Mouse (Mus musculus): Measurements from ENCODE around the gene Nup210. TPM values are rescaled to one million over a fixed set of nuclear protein-coding genes. Genes with fewer than 3 reads are reported as not detected.
"Not testable (repeated sequence)": the region's sequence is repeated elsewhere in the genome, so short reads cannot be mapped to it uniquely, and the experiment has no call there.

The Nup210 gene
- polyA plus RNA-seq, 1 experiment = not detected

- Histone ChIP-seq H3ac (ENCODE audit: control insufficient read depth, insufficient read length, low read depth) (no peak overlapping the region), H3K79me2 (ENCODE audit: control insufficient read depth, insufficient read depth) (no peaks in the 10 kb centered on the region), H3K4me3 (ENCODE audit: insufficient read depth, poor library complexity, severe bottlenecking) (no peak overlapping the region)
Observed at GRCm38 (mm10) chr6:91109489-91109888, 7.1 kb downstream of the Nup210 start.

GRCm38 (mm10) chr6:91108917-91109450, 7.6 kb downstream of the Nup210 start:
- Histone ChIP-seq H3K27me3 (ENCODE audit: control insufficient read depth, insufficient read depth, insufficient read length) (peaks cover 21% of the 10 kb centered on the region), H3K4me3 (ENCODE audit: insufficient read depth, poor library complexity, severe bottlenecking) (no peak overlapping the region), H3K36me3 (ENCODE audit: control insufficient read depth, insufficient read depth) (no peaks in the 10 kb centered on the region), H3K79me3 (ENCODE audit: low read depth) (no peaks in the 10 kb centered on the region), H3K79me2 (ENCODE audit: control insufficient read depth, insufficient read depth) (no peaks in the 10 kb centered on the region), H3ac (ENCODE audit: control insufficient read depth, insufficient read length, low read depth) (no peak overlapping the region)
- TF ChIP-seq FOSL1 (IDR thresholded peaks at IDR 0.05; ENCODE audit: insufficient read depth, low read length, poor library complexity, severe bottlenecking) (no peak), MYOD1 (IDR thresholded peaks at IDR 0.05; ENCODE audit: control insufficient read depth, insufficient read length, low read depth) (no peak), CEBPB (IDR thresholded peaks at IDR 0.05; ENCODE audit: low read depth) (no peak), MAX (IDR thresholded peaks at IDR 0.05) (no peak), MYOG (IDR thresholded peaks at IDR 0.05; ENCODE audit: control insufficient read depth, extremely low read depth, insufficient read length) (no peak), CTCF (IDR thresholded peaks at IDR 0.05; ENCODE audit: control insufficient read depth, insufficient read depth, insufficient read length) (no peak), USF1 (IDR thresholded peaks at IDR 0.05; ENCODE audit: low read depth) (no peak)

More at GRCm38 (mm10) chr6:91109489-91109888, 7.1 kb downstream of the Nup210 start:
- TF ChIP-seq MYOG (IDR thresholded peaks at IDR 0.05; ENCODE audit: control insufficient read depth, extremely low read depth, insufficient read length) (no peak), MYOD1 (IDR thresholded peaks at IDR 0.05; ENCODE audit: control insufficient read depth, insufficient read length, low read depth) (no peak), FOSL1 (IDR thresholded peaks at IDR 0.05; ENCODE audit: insufficient read depth, low read length, poor library complexity, severe bottlenecking) (no peak), CEBPB (IDR thresholded peaks at IDR 0.05; ENCODE audit: low read depth) (no peak), CTCF (IDR thresholded peaks at IDR 0.05; ENCODE audit: control insufficient read depth, insufficient read depth, insufficient read length) (no peak), USF1 (IDR thresholded peaks at IDR 0.05; ENCODE audit: low read depth) (no peak), MAX (IDR thresholded peaks at IDR 0.05) (no peak)
- no peaks in the 10 kb centered on the region for H3K79me3 ChIP-seq (ENCODE audit: low read depth)
- no peaks in the 10 kb centered on the region for H3K36me3 ChIP-seq (ENCODE audit: control insufficient read depth, insufficient read depth)
- H3K27me3 ChIP-seq (ENCODE audit: control insufficient read depth, insufficient read depth, insufficient read length) = peaks cover 24% of the 10 kb centered on the region

- no peaks in the 10 kb centered on the region for H3K36me3 ChIP-seq (ENCODE audit: control insufficient read depth, insufficient read depth)
- no peak overlapping the region for H3ac ChIP-seq (ENCODE audit: control insufficient read depth, insufficient read length, low read depth)
- TF ChIP-seq USF1 (IDR thresholded peaks at IDR 0.05; ENCODE audit: low read depth) (no peak), CEBPB (IDR thresholded peaks at IDR 0.05; ENCODE audit: low read depth) (no peak), MYOG (IDR thresholded peaks at IDR 0.05; ENCODE audit: control insufficient read depth, extremely low read depth, insufficient read length) (no peak), FOSL1 (IDR thresholded peaks at IDR 0.05; ENCODE audit: insufficient read depth, low read length, poor library complexity, severe bottlenecking) (no peak), MAX (IDR thresholded peaks at IDR 0.05) (no peak), CTCF (IDR thresholded peaks at IDR 0.05; ENCODE audit: control insufficient read depth, insufficient read depth, insufficient read length) (no peak), MYOD1 (IDR thresholded peaks at IDR 0.05; ENCODE audit: control insufficient read depth, insufficient read length, low read depth) (no peak)
- H3K79me3 ChIP-seq (ENCODE audit: low read depth) = no peaks in the 10 kb centered on the region
- no peak overlapping the region for H3K4me3 ChIP-seq (ENCODE audit: insufficient read depth, poor library complexity, severe bottlenecking)
- H3K79me2 ChIP-seq (ENCODE audit: control insufficient read depth, insufficient read depth) = no peaks in the 10 kb centered on the region
- H3K27me3 ChIP-seq (ENCODE audit: control insufficient read depth, insufficient read depth, insufficient read length) = peaks cover 21% of the 10 kb centered on the region
Observed at GRCm38 (mm10) chr6:91108301-91108916, 8.2 kb downstream of the Nup210 start.

DNA sequence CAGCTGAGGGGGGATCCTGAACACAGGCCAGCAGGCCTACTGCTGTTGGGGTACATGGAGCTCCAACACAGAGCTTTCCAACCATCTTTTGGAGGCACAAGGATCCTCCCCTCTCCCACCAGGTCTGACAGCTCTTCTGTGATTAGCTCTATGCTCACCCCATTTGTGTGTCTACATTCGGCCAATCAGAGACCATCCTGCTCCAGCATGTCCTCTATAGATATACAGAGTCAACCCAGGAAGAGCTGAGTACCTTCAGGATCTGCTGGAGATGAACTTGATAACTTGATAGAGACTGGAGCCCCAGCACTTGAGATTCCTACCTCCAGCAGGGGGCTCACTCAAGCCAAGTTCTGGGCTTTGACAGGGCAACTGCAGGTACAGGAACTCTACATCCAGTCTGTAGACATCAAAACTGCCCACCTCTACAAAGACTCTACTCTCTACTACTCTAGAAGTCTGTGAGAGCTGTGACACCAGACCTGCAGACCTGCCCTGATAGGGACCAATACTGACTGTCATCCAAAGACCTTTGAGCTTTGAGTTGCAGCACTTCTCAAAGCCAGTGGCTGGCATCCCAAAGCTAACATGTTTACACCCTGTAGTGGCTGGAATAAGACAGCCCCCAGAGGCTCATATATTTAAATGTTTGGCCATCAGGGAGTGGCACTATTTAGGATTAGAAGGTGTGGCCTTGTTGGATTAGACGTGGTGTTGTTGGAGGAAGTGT, 11.1 kb downstream of the Nup210 start:
- Histone ChIP-seq H3K79me2 (ENCODE audit: control insufficient read depth, insufficient read depth) (no peaks in the 10 kb centered on the region), H3K27me3 (ENCODE audit: control insufficient read depth, insufficient read depth, insufficient read length) (peaks cover 12% of the 10 kb centered on the region), H3K36me3 (ENCODE audit: control insufficient read depth, insufficient read depth) (no peaks in the 10 kb centered on the region), H3K4me3 (ENCODE audit: insufficient read depth, poor library complexity, severe bottlenecking) (no peak overlapping the region), H3K79me3 (ENCODE audit: low read depth) (no peaks in the 10 kb centered on the region), H3ac (ENCODE audit: control insufficient read depth, insufficient read length, low read depth) (no peak overlapping the region)
- no peak for TF ChIP-seq MAX (IDR thresholded peaks at IDR 0.05)
- no peak for TF ChIP-seq USF1 (IDR thresholded peaks at IDR 0.05; ENCODE audit: low read depth)
- TF ChIP-seq FOSL1 (IDR thresholded peaks at IDR 0.05; ENCODE audit: insufficient read depth, low read length, poor library complexity, severe bottlenecking) = no peak
- TF ChIP-seq CEBPB (IDR thresholded peaks at IDR 0.05; ENCODE audit: low read depth) = no peak
- no peak for TF ChIP-seq MYOG (IDR thresholded peaks at IDR 0.05; ENCODE audit: control insufficient read depth, extremely low read depth, insufficient read length)
- TF ChIP-seq CTCF (IDR thresholded peaks at IDR 0.05; ENCODE audit: control insufficient read depth, insufficient read depth, insufficient read length) = no peak
- TF ChIP-seq MYOD1 (IDR thresholded peaks at IDR 0.05; ENCODE audit: control insufficient read depth, insufficient read length, low read depth) = no peak

- no peak for TF ChIP-seq MYOG (IDR thresholded peaks at IDR 0.05; ENCODE audit: control insufficient read depth, extremely low read depth, insufficient read length)
- Histone ChIP-seq H3K27me3 (ENCODE audit: control insufficient read depth, insufficient read depth, insufficient read length) (peaks cover 13% of the 10 kb centered on the region), H3K4me3 (ENCODE audit: insufficient read depth, poor library complexity, severe bottlenecking) (no peak overlapping the region), H3K36me3 (ENCODE audit: control insufficient read depth, insufficient read depth) (no peaks in the 10 kb centered on the region), H3K79me3 (ENCODE audit: low read depth) (no peaks in the 10 kb centered on the region), H3ac (ENCODE audit: control insufficient read depth, insufficient read length, low read depth) (no peak overlapping the region), H3K79me2 (ENCODE audit: control insufficient read depth, insufficient read depth) (no peaks in the 10 kb centered on the region)
Observed at GRCm38 (mm10) chr6:91104765-91105399, 11.7 kb downstream of the Nup210 start.

- not testable (repeated sequence) for H3K79me2 ChIP-seq (ENCODE audit: control insufficient read depth, insufficient read depth); H3K4me3 ChIP-seq (ENCODE audit: insufficient read depth, poor library complexity, severe bottlenecking); H3ac ChIP-seq (ENCODE audit: control insufficient read depth, insufficient read length, low read depth); H3K36me3 ChIP-seq (ENCODE audit: control insufficient read depth, insufficient read depth); H3K79me3 ChIP-seq (ENCODE audit: low read depth)
- peaks cover 18% of the 10 kb centered on the region for H3K27me3 ChIP-seq (ENCODE audit: control insufficient read depth, insufficient read depth, insufficient read length)
Observed at GRCm38 (mm10) chr6:91103421-91103820, 13.2 kb downstream of the Nup210 start.

All from C2C12 (cell line).